Mouse (Mus musculus): ENCODE results near the gene Khdc4. TPM values are rescaled to one million over a fixed set of nuclear protein-coding genes. Genes with fewer than 3 reads are reported as not detected.

Khdc4 gene
- 10 to 100 TPM; 92.1 to 93.0 TPM for total RNA-seq (2023)

DNA sequence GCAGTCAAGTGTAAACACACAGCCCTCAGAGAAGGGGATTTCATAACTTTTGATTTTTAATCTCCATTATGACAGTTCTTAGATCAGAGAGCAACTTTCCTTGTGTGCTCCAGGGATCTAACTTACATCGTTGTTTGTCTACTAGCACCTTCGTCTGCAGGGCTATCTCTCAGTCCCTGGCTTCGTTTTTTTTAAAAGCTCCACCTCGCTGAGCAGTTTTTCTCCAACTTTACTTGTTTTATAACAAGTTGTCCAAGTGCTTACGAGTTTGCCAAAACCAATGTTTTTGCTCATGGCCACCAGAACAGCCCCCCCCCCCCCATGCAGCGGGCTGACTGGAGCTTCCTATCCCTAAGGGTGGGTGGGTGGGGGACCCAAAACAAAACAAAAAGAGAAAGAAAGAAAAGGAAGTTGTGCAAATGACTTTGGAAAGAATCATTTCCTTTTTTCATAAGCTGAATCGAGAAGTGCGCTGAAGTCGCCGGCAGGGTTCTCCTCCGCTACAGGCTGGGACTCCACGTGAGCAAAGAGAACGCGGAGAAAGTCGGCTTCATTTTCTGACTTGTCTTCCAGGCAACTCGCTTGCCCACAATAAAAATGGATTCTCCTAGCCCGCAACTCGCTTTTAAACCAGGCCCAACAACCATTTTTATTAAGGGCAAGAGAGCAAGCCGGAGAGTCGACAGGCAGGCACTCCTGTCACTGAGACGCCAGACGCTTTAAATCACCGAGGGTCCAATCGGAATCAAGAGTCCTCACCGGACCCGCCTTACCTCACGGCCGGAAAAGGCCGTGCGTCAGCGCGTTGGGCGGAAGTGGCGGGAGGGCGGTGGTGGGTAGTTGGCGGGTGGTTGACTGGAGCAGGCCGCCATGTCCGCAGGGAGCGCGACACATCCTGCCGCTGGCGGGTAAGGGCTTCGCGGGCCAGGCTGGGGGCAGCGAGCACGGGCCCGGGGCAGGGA is at the start of gene Khdc4:
Khdc4 (plus strand) TSS at position 824 of the 962 bp plus-strand sequence.

DNA sequence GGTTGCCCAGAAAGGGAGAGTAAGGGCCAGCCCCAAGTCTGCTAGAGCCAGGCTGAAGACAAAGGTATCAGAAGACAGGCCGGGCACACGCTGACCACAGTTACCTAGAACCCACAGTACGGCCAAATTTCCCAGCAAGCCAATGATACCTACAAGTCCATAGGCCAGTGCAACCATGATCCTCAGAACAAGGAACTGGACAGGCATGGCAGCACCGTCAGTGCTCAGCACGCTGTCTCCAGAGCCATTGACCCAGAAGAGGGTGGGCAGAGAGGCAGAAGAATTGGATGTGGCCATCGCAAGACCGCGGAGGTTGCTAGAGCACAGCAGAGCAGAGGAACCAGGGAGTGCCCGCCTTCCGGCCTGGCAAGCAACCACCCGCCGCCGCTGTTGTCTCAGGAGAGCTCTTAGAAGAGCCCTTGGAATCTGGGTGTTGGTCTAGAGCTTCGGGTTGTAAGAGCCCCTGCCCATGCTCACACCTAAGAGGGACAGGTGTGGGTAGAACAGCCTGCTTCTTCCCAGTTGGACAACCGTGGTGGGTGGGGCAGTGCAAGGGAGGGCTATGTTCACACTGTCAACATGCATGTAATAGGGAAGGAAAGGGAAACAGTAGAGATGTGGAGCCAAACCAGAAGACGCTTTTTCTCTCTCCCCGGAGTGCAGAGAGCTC is 32.6 kb upstream of the Khdc4 start, which contains the start of gene Rxfp4:
Rxfp4 (minus strand) TSS at position 297 of the 670 bp plus-strand sequence.

DNA sequence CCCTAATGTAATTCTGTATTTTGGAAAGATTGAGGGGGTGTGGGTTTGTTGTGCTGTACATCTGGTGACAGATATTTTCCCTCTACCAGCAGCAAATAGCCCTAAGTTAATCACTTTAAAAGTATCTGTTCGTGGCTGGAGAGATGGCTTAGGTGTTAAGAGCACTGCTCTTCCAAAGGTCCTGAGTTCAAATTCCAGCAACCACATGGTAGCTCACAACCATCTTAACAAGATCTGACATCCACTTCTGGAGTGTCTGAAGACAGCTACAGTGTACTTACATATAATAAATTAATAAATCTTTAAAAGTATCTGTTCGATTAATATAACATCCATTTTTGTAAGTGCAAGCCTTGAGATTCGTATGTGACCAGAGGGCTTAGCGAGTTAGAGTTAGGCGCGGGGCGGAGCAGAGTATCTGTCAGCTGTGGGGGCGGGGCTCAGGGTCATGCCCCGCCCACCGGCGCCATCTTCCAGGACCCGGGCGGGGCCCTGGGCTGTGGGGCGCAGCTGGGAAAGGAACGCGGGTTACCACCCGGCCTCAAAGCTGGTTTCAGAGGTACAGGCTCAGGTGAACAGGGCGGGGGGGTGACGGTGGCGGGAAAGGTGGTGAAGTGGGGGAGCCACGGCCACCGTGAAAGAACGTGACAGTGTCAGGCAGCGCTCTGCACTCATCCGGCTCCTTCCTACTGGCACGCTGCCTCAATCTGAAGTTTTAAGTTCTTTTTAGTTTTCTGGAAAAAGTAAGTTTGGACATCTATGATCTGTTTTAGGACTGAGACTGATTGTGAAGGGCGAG is 31.0 kb downstream of the Khdc4 start, which contains the start of gene Rit1:
Rit1 (plus strand) TSS at position 440 of the 799 bp plus-strand sequence.

Other genes with a start within 250 kb of the Khdc4 start
- gene Sema4a, start 224.6 kb upstream of the Khdc4 start, total RNA-seq (2023), result 100 to 1,000 TPM; 326 to 366 TPM
- 10 to 100 TPM; 10.1 to 20.2 TPM for gene Lmna, start 175.8 kb upstream of the Khdc4 start, total RNA-seq (2023)
- gene Mex3a, start 153.4 kb upstream of the Khdc4 start, total RNA-seq (2023), result under 1 TPM; 0.11 to 0.13 TPM
- gene Rab25, start 137.5 kb upstream of the Khdc4 start, total RNA-seq (2023), result not detected
- 10 to 100 TPM; 76.5 to 78.5 TPM for gene Lamtor2, start 132.7 kb upstream of the Khdc4 start, total RNA-seq (2023)
- gene Ubqln4, start 132.0 kb upstream of the Khdc4 start, total RNA-seq (2023), result 10 to 100 TPM; 17.7 to 20.7 TPM
- gene Ssr2, start 109.9 kb upstream of the Khdc4 start, total RNA-seq (2023), result 10 to 100 TPM; 75.0 to 88.1 TPM
- 100 to 1,000 TPM; 210 to 213 TPM for gene Arhgef2, start 79.8 kb upstream of the Khdc4 start, total RNA-seq (2023)
- gene Rxfp4, start 32.7 kb upstream of the Khdc4 start, total RNA-seq (2023), result not detected
- gene Rit1, start 31.0 kb downstream of the Khdc4 start, total RNA-seq (2023), result 10 to 100 TPM; 47.9 to 50.6 TPM
- gene Syt11, start 89.4 kb downstream of the Khdc4 start, total RNA-seq (2023), result under 1 TPM; 0.62 to 0.99 TPM
- gene Gon4l, start 149.4 kb downstream of the Khdc4 start, total RNA-seq (2023), result 10 to 100 TPM; 27.4 to 28.4 TPM
- 1 to 10 TPM; 5.6 to 7.2 TPM for gene Msto1, start 228.2 kb downstream of the Khdc4 start, total RNA-seq (2023)

Data from neutrophil, adult 59 days (primary cell).